Mouse (Mus musculus) natural killer cell, adult 2 months (primary cell): Measurements from ENCODE around the gene Mink1.
"Not testable (repeated sequence)": the region's sequence is repeated elsewhere in the genome, so short reads cannot be mapped to it uniquely, and the experiment has no call there.

Source experiments
- DNase-seq, 2 experiments: peaks; one replicate each; pipeline ENCODE4 v3.0.0; 2022; ENCODE audit warnings: low spot score in 2 of 2

Mink1 gene

GRCm38 (mm10) chr11:70557545-70557944 is 5.1 kb upstream of the Mink1 start:
- DNase-seq: no peak

GRCm38 (mm10) chr11:70561937-70562286 is 769 bp upstream of the Mink1 start:
- DNase-seq: no peak

GRCm38 (mm10) chr11:70562995-70563469 is 351 bp downstream of the Mink1 start:
- no peak for DNase-seq

- peak in 1 of 2 experiments; percentile 16 for DNase-seq
Observed at GRCm38 (mm10) chr11:70563470-70564275, 992 bp downstream of the Mink1 start.

- no peak for DNase-seq
Observed at GRCm38 (mm10) chr11:70564276-70564873, 1.7 kb downstream of the Mink1 start.

GRCm38 (mm10) chr11:70566586-70566985 is 3.9 kb downstream of the Mink1 start:
- no peak for DNase-seq

GRCm38 (mm10) chr11:70570614-70571013 is 7.9 kb downstream of the Mink1 start:
- DNase-seq: not testable (repeated sequence)

GRCm38 (mm10) chr11:70571641-70572040 is 9.0 kb downstream of the Mink1 start:
- DNase-seq: no peak

- no peak for DNase-seq
Observed at GRCm38 (mm10) chr11:70572348-70572902, 9.7 kb downstream of the Mink1 start.

GRCm38 (mm10) chr11:70573872-70574271 is 11.2 kb downstream of the Mink1 start:
- DNase-seq: no peak

- no peak for DNase-seq
Observed at GRCm38 (mm10) chr11:70577201-70577600, 14.5 kb downstream of the Mink1 start.

GRCm38 (mm10) chr11:70578962-70579361 is 16.3 kb downstream of the Mink1 start:
- DNase-seq: no peak

- DNase-seq: no peak
Observed at GRCm38 (mm10) chr11:70579710-70580357, 17.2 kb downstream of the Mink1 start.

GRCm38 (mm10) chr11:70580358-70580720 is 17.7 kb downstream of the Mink1 start:
- DNase-seq: no peak

GRCm38 (mm10) chr11:70580921-70581320 is 18.2 kb downstream of the Mink1 start:
- peak in 1 of 2 experiments; percentile 20 for DNase-seq

- DNase-seq: no peak
Observed at GRCm38 (mm10) chr11:70582196-70582595, 19.5 kb downstream of the Mink1 start.

GRCm38 (mm10) chr11:70583022-70583714 is 20.5 kb downstream of the Mink1 start:
- DNase-seq: no peak

- DNase-seq: no peak
Observed at GRCm38 (mm10) chr11:70583775-70584174, 21.1 kb downstream of the Mink1 start.

- no peak for DNase-seq
Observed at GRCm38 (mm10) chr11:70585457-70585856, 22.8 kb downstream of the Mink1 start.

- no peak for DNase-seq
Observed at GRCm38 (mm10) chr11:70586261-70586660, 23.6 kb downstream of the Mink1 start.

GRCm38 (mm10) chr11:70586954-70587353 is 24.3 kb downstream of the Mink1 start:
- no peak for DNase-seq

- DNase-seq: no peak
Observed at GRCm38 (mm10) chr11:70591733-70592132, 29.1 kb downstream of the Mink1 start.
